Mouse (Mus musculus) liver, adult 2 months (tissue): ENCODE measurements around the gene Rsph14.

Experiments used
- CTCF ChIP-seq: fragments of 200-500 bp; IDR thresholded peaks from 2 replicates; pipeline ENCODE4 v1.5.1; 2011; ENCODE audit warnings: low read depth, low read length, control low read depth
- POLR2A ChIP-seq: fragments of 200-500 bp; IDR thresholded peaks from 2 replicates; pipeline ENCODE4 v1.6.1; 2011; ENCODE audit warnings: low read length, control low read depth; ENCODE audit not compliant: insufficient read depth; ENCODE audit errors: extremely low read depth

GRCm38 (mm10) chr10:74995377-74995776, 37.0 kb downstream of the Rsph14 start:
- TF ChIP-seq CTCF (no peak), POLR2A (no peak)
